Mouse (Mus musculus) embryonic stem cell, embryonic (primary cell): ENCODE data around the gene Zfp335.

Source experiments
- CTCF ChIA-PET, 4 experiments: fragments of 300-600 bp in 2 of 4; fragments of 350-600 bp in 2 of 4; sonication (Branson Sonifier 250); formaldehyde crosslinking; loops; one replicate each; lab custom pipeline; 2022; ENCODE audit warnings: inconsistent platforms in 2 of 4; lab: Charles Lee
- POLR2A ChIA-PET, 4 experiments: fragments of 300-600 bp in 2 of 4; fragments of 350-600 bp in 2 of 4; sonication (Branson Sonifier 250); formaldehyde crosslinking; loops; one replicate each; lab custom pipeline; 2022; ENCODE audit warnings: antibody characterized with exemption in 4 of 4, inconsistent platforms in 1 of 4; lab: Charles Lee

Gene Zfp335

DNA sequence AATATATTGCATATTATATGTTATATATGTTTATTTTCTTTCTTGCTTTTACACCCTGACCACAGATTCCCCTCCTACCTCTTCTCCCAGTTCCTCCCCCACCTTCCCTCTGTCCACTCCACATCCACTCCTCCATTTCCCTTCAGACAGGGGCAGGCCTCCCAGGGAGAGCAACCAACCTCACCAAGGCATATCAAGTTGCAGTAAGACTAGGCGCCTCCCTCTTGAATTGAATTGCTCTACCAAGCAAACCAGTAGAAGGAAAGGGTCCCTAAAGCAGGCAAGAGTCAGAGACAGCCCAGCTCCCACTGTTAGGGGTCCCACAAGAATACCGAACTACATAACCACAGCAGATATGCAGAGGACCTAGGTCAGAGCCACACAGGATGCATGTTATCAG lies 52.4 kb downstream of the Zfp335 start:
- POLR2A ChIA-PET: interaction anchor here (0.6 to 24.3 kb wide), 38 partner anchors 8 to 1074 kb away, joined by 3 to 527 read pairs (median 4); partner anchors contain the start of genes Zswim1 (in 3 of the 4), Acot8 (in 2 of the 4), Ctsa (in 2 of the 4) and Neurl2 (in 2 of the 4)
- CTCF ChIA-PET: interaction anchor here (0.6 to 6.2 kb wide), 11 partner anchors 9 to 109 kb away, joined by 3 to 88 read pairs (median 3); partner anchors contain the start of gene Slc12a5 (in 1 of the 4)

DNA sequence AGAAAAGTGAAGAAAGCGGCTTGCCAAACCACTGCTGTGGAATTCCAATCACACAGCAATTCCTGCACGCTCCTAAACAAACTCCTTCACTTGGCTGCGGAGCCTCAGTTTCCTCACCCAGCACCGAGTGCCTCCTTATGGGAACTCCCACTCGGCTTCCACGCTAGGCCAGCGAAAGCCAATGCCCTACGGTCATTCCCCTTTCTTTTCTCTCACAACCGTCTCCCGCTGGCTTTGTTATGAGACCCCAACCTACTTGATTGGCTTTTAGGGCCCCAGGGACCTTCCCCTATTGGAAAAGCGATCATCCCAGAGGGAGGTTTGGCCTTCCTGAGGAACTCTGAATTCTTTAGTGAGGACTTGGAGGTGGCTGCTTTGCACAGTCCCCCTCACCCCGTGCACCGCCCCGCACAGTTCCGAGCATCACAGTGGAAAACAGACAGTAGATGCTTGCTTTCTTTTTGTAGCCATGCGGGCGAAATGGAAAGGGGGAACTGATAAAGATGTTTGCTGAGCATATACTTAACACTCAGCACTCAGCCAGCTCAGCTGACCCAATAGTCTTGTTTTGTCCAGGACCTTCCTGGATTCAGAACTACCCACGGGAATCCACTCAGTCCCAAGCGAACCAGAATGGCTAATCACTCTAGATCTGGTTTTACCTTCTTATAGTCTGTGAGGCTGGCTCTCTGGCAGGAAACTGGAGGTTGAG lies 53.6 kb downstream of the Zfp335 start:
- CTCF ChIA-PET: interaction anchor here in 2 of 4 experiments (0.6 to 6.2 kb wide), 8 partner anchors 11 to 928 kb away, joined by 3 to 88 read pairs (median 6); partner anchors contain the start of genes Ctsa (in 1 of the 2), Neurl2 (in 1 of the 2) and Zswim1 (in 1 of the 2)

DNA sequence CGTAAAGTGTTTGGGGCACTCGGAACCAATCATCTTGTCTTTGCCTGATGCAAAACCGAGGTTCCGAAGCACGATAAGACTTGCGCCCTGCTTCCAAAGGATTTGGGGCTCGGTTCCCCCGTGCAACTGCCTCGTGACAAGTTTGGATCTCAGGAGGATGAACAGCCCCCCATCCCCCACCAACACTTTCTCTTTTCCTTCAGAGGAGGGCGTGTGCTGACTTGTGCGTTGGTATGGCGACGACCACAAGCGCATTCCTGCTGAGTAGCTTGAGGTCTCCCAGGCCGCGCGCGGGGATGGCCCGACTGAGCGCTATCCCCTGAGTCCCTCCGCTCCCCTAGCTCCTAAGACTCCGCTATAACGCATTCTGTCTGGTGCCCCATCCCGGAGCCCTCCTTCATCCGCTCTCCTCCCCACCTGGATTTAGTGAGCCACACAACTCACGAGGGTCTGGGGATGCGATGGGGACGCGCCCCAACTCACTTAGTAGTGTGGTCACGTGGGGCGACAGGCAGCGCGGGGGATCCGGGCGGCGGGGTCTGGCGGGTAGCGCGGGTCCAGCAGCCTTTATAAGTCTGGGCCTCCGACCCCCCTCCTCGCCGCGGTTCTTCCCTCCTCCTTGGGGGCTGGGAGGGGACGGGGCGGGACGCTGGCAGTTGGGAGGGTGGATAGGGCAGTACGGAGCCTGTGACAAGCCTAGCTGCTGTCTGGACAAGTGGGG lies 54.3 kb downstream of the Zfp335 start, which contains the start of gene Pltp:
TSS of gene Pltp (minus strand) at position 611 of the 721 bp plus-strand sequence.
- CTCF ChIA-PET: interaction anchor here (0.6 to 6.2 kb wide), 23 partner anchors 9 to 929 kb away, joined by 3 to 88 read pairs (median 5); partner anchors contain the start of genes Acot8 (in 1 of the 4), Ctsa (in 1 of the 4), Neurl2 (in 1 of the 4) and Snx21 (in 1 of the 4)
- POLR2A ChIA-PET: interaction anchor here (0.5 to 24.3 kb wide), 62 partner anchors 9 to 1135 kb away, joined by 3 to 527 read pairs (median 7); partner anchors contain the start of genes Pcif1 (in 3 of the 4), Zswim1 (in 3 of the 4), Acot8 (in 2 of the 4) and Ctsa (in 2 of the 4)

More for the DNA sequence above, 53.6 kb downstream of the Zfp335 start:
- POLR2A ChIA-PET: interaction anchor here (0.5 to 24.3 kb wide), 48 partner anchors 9 to 1134 kb away, joined by 3 to 527 read pairs (median 8); partner anchors contain the start of genes Pcif1 (in 3 of the 4), Acot8 (in 2 of the 4), Ctsa (in 2 of the 4) and Neurl2 (in 2 of the 4)

DNA sequence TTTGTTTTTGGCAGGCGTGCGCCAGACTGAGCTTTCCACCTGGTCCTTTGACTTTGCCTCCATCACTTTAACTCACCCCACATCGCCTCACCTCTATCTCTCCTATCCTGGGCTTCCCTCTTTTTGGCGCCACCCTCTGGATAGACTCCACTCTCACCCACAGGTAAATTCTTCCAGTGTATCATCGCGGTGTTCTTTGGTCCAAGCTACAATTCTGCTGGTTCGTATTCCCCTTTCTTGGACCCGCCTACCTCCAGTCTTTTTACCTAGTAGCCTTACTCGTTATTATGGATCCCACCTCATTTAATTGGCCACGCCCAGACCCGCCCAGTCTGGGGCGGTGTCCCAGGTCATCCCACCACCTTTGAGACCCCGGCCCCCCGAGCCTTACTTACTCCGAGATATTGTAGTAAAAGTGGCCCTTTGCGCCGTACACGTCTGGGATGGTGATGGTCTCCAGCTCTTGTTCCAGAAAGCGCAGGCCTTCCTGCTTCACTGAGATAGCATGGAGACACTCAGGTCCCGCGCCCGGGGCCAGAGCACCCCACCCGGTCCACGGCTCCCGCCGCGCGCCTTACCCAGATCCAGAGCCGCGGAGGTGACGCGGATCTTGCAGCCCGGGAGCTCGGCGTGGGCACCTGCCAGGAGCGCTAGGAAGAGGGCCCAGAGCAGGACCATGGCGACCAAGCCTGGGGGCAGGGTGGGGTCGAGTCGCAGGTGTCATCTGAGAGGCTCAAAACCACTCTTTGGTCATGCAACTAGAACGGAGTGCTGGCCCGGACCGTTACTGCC lies 55.1 kb downstream of the Zfp335 start:
- ChIA-PET CTCF (interaction anchor here (0.6 to 6.2 kb wide), 34 partner anchors 8 to 461 kb away, joined by 3 to 88 read pairs (median 4); partner anchors contain the start of genes Acot8 (in 2 of the 4), Zswim3 (in 2 of the 4), Ctsa (in 1 of the 4) and Neurl2 (in 1 of the 4)), POLR2A (interaction anchor here (0.8 to 24.3 kb wide), 79 partner anchors 8 to 1136 kb away, joined by 3 to 527 read pairs (median 6); partner anchors contain the start of genes Ctsa (in 3 of the 4), Pcif1 (in 3 of the 4), Zswim1 (in 3 of the 4) and Acot8 (in 2 of the 4))

DNA sequence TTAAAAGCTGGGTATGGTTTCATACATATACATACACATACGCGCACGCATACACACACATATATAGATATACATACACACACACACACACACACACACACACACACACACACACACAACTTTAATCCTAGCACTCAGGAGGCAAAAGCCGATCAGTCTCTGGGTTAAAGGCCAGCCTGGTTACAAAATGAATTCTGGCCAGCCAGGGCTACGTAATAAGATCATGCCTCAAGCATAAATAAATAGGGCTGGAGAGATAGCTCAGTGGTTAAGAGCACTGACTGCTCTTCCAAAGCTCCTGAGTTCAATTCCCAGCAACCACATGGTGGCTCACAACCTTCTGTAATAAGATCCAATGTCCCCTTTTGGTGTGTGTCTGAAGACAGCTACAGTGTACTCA lies 56.0 kb downstream of the Zfp335 start:
- POLR2A ChIA-PET: interaction anchor here (0.7 to 24.3 kb wide), 54 partner anchors 9 to 435 kb away, joined by 3 to 527 read pairs (median 7); partner anchors contain the start of genes Ctsa (in 3 of the 4), Pcif1 (in 3 of the 4), Acot8 (in 2 of the 4) and Neurl2 (in 2 of the 4)
- CTCF ChIA-PET: interaction anchor here (0.7 to 6.2 kb wide), 18 partner anchors 9 to 462 kb away, joined by 3 to 88 read pairs (median 4); partner anchors contain the start of genes Ctsa (in 1 of the 4) and Neurl2 (in 1 of the 4)

DNA sequence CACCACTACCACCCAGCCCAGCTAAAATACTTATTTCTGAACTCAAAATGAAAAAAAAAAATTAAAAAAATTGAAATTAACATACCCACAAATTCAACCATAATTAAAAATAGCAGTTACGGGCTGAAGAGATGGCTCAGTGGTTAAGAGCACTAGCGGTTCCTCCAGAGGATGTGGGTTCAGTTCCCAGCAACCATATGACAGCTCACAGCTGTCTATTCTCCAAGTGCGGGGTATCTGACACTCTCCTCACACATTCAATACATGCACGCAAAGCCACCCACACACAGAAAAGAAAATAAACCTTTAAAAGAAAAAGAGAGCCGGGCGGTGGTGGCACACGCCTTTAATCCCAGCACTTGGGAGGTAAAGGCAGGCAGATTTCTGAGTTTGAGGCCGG lies 61.5 kb downstream of the Zfp335 start:
- ChIA-PET POLR2A (interaction anchor here in 3 of 4 experiments (0.6 to 24.3 kb wide), 12 partner anchors 9 to 761 kb away, joined by 3 to 527 read pairs (median 4); partner anchors contain the start of genes Ctsa (in 2 of the 3), Neurl2 (in 1 of the 3), Spata25 (in 1 of the 3) and Zswim1 (in 1 of the 3)), CTCF (interaction anchor here in 3 of 4 experiments (1.1 to 2.9 kb wide), 3 partner anchors 17 to 18 kb away, joined by 3 to 16 read pairs (median 10); no protein-coding TSS in a partner anchor)

DNA sequence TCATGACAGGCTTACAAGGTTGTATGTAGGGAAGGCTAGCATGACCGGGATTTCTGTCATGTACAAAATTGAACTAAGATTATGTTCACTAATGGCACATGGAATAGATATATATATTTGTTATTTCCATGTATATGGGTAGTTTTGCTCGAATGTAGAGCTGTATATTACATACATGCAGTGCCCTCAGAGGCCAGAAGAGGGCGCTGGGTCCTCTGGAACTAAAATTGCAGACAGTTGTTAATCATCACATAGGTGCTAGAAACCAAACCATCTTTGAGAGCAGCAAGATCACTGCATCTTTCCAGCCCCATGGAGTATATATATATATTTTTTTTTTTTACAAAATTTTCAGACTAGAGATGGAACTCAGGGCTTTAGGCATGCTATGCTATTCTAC lies 65.8 kb downstream of the Zfp335 start:
- CTCF ChIA-PET: interaction anchor here (0.5 to 2.8 kb wide), 44 partner anchors 8 to 351 kb away, joined by 3 to 24 read pairs (median 4); partner anchors contain the start of genes Ctsa (in 3 of the 4), Acot8 (in 2 of the 4), Zswim3 (in 2 of the 4) and Neurl2 (in 1 of the 4)
- POLR2A ChIA-PET: interaction anchor here (0.6 to 24.3 kb wide), 28 partner anchors 6 to 88 kb away, joined by 3 to 527 read pairs (median 7); partner anchors contain the start of genes Ctsa (in 3 of the 4), Zswim1 (in 3 of the 4), Acot8 (in 2 of the 4) and Neurl2 (in 2 of the 4)
